Mouse (Mus musculus) heart, adult 11 months (tissue): ENCODE data around the gene Gsk3a.

Experiments
- DNase-seq: peaks from one replicate; pipeline ENCODE4 v3.0.0; 2022

The Gsk3a gene

DNA sequence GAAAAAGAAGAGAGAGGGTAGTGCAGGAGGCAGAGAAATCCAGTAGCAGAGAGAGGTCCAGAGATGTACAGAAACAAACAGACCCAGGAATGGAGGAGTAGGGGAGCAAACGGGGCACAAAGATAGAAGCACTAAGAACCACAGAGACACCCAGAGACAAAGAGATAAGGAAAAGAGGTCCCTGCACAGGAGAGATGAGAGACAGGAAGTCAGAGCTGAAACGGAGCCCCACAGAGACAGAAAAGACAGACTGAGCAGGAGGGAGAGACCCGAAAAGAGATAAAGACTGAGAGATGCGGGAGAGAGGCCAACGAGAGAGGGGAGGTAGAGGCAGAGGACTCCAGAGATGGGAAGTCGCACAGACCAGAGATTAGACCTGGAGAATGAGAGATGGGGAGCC lies 57.1 kb downstream of the Gsk3a start:
- DNase-seq = no peak

DNA sequence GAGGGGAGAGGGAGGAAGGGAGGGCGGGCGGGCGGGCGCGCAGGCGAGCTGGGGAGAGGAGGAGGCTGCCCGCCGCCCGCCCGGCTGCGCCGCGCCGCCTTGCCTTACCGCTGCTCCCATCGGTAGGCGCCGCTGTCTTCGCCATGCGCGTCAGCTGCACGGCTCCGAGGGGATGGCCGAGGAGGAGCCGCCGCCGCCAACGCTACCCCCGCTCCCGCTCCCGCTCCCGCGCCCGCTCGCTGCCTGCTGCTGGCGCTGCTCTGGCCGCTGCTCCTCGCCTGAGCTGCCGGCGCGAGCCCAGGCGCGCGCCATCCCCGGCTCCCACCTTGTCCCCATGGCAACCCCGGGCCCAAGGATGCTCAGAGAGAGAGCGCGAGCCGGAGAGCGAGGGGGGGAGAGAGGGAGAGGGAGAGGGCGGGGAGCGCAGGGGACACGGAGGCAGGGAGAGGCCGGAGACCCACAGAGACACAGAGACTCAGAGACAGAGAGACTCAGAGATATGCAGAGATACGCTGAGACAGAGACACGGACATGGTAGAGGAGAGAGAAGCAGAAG lies 58.0 kb downstream of the Gsk3a start, which contains the start of gene Pou2f2:
Gene Pou2f2 (minus strand): TSS at position 121 of the 556 bp plus-strand sequence.
- peak; percentile 96 for DNase-seq

DNA sequence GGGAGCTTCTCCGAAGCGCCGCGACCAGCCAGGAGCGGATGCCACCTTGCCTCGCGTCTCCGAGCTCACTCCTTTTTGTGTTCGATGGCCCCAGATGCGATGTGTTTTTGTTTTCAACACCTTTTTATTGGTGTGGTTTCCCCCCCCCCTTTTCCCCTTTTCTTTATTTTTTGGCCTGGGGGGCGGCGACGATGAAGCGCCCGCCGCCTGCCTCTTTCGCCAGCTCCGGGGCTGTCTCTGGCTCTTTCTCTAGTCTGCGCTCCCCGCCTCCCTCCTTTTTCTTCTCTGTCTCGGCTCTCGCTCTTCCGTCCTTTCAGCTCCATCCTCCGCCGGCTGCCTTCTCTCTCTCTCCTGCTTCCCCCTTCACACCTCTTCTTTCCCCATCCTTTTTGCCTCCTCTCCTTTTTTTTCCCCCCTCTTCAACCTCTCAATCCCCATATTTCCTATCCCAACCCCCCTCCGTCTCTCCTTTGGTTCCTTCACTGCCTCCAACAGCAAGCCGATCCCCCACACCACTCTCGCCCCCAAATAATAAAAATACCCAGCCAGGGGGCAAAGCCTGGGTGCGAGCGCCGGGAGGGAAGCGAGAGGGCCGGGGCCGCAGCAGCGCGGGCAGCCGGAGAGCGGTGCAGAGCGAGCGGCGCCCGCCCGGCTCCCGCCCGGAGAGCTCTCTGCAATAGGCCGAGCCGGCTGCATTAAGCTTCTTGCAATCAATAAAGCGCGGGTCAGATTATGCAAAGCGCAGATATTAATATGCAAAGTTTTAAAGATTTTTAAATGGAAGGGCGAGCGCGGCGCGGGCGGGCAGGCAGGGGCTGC lies 58.7 kb downstream of the Gsk3a start:
- no peak for DNase-seq

DNA sequence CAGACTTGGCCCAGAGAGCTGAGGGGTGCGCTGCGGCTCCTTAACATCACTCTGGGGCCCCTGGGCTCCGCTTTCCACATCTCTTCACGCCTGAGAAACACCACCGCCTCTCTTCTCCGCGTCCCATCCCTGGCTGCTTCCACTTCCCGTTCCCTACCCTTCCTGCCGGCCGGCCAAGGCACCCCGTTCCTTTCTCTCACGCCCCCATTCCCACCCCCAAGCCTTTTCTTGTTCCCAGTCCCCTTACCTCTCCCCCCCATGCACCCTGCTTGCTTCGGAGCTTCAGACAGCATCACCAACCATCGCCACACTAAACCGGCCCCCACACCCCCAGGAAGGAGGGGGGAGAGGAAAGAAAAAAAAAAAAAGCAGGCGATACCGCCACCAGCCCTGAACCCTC lies 59.3 kb downstream of the Gsk3a start:
- no peak for DNase-seq
